Mouse (Mus musculus): ENCODE results near the gene Gfod1. TPM values are rescaled to one million over a fixed set of nuclear protein-coding genes. Genes with fewer than 3 reads are reported as not detected.

The Gfod1 gene
- polyA plus RNA-seq, 1 experiment from 2014 or later: 0.41 TPM

DNA sequence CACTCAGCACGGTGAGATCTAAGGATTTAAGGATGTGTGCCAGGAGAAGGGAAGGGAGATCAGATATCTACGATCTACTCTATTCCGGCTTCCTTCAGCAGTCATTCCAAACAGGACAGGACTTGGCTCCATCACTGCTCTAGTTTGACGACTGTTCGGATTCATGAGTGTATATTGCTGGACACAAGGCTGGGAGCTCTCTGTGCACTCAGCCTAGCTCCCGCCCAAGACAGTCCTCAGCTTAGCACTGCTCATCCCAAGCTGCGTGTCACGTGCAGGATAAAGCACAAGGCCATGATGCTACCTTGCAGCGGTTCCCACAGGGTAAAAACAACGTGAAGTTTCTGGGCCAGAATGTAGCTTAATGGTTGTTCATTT is 33.8 kb downstream of the Gfod1 start:
- Histone ChIP-seq H3K36me3 (ENCODE audit: control insufficient read depth, insufficient read depth, low read length) (no peaks in the 10 kb centered on the region), H3K4me1 (ENCODE audit: control insufficient read depth, insufficient read depth, low read length) (no peaks in the 10 kb centered on the region), H3K4me3 (replicated peaks; ENCODE audit: low read length) (no peak overlapping the region), H3K9ac (ENCODE audit: low read length) (no peak overlapping the region), H3K27ac (ENCODE audit: low read length) (no peak overlapping the region), H3K4me2 (ENCODE audit: low read depth, low read length) (no peak overlapping the region), H3K9me3 (replicated peaks; ENCODE audit: control insufficient read depth, low read length) (no peaks in the 10 kb centered on the region), H3K27me3 (ENCODE audit: control insufficient read depth, insufficient read depth, low read length) (no peaks in the 10 kb centered on the region)
- ATAC-seq (ENCODE audit: insufficient read depth, low FRiP score): no peak
- WGBS: 77% methylated on average over 10 of the region's 10 CpGs

DNA sequence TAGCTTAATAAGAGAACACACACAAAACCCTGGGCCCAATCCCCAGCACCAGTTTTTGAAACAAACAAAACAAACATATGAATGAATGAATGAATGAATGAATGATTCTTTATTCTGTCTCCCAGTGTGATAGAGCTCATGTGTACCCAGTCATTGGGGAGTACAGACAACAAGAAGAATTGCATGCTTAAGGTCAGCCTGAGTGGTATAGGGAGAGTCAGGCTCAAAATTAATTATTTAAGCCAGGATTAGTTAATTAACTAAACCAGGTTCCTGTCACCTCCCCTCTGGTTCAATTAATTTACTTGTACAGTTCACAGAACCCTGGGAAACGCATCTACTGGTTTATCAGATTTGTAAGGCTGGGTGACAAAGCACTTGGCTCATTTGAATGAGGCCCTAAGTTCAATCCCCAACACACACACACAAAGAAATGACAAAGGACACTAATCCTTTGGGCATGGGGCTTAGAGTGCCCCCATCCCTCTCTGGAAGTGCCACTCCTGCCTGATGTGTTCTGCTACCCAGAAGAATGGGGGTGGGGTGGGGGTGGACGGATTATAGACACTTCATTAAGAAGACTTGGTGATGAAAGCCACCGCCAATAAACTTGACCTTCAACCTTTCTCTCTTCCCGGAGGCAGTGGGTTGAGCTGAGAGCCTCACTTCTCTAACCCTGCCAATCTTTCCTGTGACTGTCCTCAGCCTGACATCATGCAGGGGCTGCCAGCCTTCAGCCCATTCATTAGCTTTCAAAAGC is 34.3 kb downstream of the Gfod1 start:
- no peak for ATAC-seq (ENCODE audit: insufficient read depth, low FRiP score)
- Histone ChIP-seq H3K4me2 (ENCODE audit: low read depth, low read length) (no peak overlapping the region), H3K36me3 (ENCODE audit: control insufficient read depth, insufficient read depth, low read length) (no peaks in the 10 kb centered on the region), H3K9ac (ENCODE audit: low read length) (no peak overlapping the region), H3K27me3 (ENCODE audit: control insufficient read depth, insufficient read depth, low read length) (no peaks in the 10 kb centered on the region), H3K9me3 (replicated peaks; ENCODE audit: control insufficient read depth, low read length) (no peaks in the 10 kb centered on the region), H3K4me3 (replicated peaks; ENCODE audit: low read length) (no peak overlapping the region), H3K27ac (ENCODE audit: low read length) (no peak overlapping the region), H3K4me1 (ENCODE audit: control insufficient read depth, insufficient read depth, low read length) (no peaks in the 10 kb centered on the region)
- WGBS: 40% methylated on average over 4 of the region's 4 CpGs

DNA sequence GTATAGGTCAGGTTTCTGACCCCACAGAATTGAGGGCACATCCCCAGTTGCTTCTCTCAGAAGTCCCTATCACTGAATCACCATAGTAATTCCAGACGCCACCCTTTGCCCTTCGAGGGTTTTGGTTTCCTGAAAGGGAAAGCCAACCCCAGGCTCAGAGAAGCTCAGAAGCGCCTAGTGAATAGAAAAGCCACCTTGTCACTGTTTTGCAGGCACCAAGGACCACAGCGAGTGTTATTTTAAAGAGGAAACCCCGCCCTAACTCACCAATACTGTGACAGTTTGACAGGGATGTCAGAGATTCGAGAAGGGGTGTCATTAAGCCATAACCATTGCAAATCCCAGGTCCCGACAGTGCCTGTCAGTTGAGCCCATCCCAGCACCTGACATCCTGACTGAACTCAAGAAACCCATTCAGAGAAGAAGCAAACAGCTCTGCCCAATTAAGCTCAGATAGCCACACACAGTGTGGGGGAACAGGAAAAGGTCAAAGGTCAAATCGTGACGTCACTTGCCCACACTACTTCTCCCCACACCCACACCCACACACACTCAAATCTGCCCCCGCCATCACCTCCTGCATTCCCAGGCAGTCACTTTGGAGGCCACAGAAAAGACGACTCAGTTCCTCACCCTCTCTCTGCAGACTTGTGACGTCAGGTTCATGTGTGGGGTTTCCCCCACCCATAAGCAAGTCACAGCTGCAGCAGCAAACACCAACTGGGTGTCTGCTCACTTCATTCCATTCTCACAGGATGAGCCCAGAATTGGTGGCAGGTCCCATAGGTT is 35.2 kb downstream of the Gfod1 start:
- no peak overlapping the region for H3K27ac ChIP-seq (ENCODE audit: low read length)
- WGBS: 55% methylated on average over 12 of the region's 12 CpGs
- no peaks in the 10 kb centered on the region for H3K9me3 ChIP-seq (replicated peaks; ENCODE audit: control insufficient read depth, low read length)
- no peak overlapping the region for H3K9ac ChIP-seq (ENCODE audit: low read length)
- no peak overlapping the region for H3K4me2 ChIP-seq (ENCODE audit: low read depth, low read length)
- H3K36me3 ChIP-seq (ENCODE audit: control insufficient read depth, insufficient read depth, low read length): no peaks in the 10 kb centered on the region
- no peaks in the 10 kb centered on the region for H3K4me1 ChIP-seq (ENCODE audit: control insufficient read depth, insufficient read depth, low read length)
- no peaks in the 10 kb centered on the region for H3K27me3 ChIP-seq (ENCODE audit: control insufficient read depth, insufficient read depth, low read length)
- no peak for ATAC-seq (ENCODE audit: insufficient read depth, low FRiP score)
- no peak overlapping the region for H3K4me3 ChIP-seq (replicated peaks; ENCODE audit: low read length)

DNA sequence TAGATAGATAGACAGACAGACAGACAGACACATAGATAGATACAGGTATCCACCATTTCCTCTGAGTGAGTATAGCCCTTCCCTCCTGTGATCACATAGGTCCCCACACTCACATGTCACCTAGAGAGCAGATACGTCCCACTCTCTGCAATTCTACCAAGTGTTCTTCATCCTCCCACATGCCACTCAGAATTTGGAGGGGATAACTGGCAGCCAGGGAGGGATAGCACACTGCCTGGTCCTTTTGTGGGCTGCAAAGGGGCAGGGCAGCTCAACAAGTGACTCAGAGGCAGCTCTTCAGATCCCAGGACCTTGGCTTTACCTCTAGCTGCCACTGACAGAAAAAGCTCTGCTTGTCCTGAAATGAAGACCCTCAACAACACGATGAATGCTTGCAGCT is 36.1 kb downstream of the Gfod1 start:
- no peaks in the 10 kb centered on the region for H3K9me3 ChIP-seq (replicated peaks; ENCODE audit: control insufficient read depth, low read length)
- no peaks in the 10 kb centered on the region for H3K27me3 ChIP-seq (ENCODE audit: control insufficient read depth, insufficient read depth, low read length)
- H3K4me3 ChIP-seq (replicated peaks; ENCODE audit: low read length): no peak overlapping the region
- 83% methylated on average over 2 of the region's 2 CpGs for WGBS
- no peak overlapping the region for H3K27ac ChIP-seq (ENCODE audit: low read length)
- H3K36me3 ChIP-seq (ENCODE audit: control insufficient read depth, insufficient read depth, low read length): no peaks in the 10 kb centered on the region
- ATAC-seq (ENCODE audit: insufficient read depth, low FRiP score): no peak
- H3K9ac ChIP-seq (ENCODE audit: low read length): no peak overlapping the region
- no peak overlapping the region for H3K4me2 ChIP-seq (ENCODE audit: low read depth, low read length)
- no peaks in the 10 kb centered on the region for H3K4me1 ChIP-seq (ENCODE audit: control insufficient read depth, insufficient read depth, low read length)

DNA sequence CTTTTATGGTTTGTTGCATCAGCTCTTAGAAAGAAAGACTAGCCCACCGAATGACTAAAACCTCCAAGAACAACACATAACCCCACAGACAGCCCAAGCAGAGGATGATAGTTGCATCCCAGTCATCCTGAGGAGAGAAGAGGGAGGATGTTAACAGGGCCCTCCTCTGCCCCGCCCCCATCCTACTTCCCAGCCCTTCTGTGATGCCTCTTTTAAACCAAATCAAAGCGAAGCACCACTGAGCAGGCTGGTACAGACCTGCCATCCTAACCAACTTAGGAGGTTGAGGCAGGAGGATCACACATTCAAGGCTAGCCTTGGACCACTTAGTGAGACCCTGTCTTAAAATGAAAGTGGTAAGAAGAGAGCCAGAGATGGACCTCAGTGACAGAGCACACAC is 36.8 kb downstream of the Gfod1 start:
- no peak for ATAC-seq (ENCODE audit: insufficient read depth, low FRiP score)
- Histone ChIP-seq H3K27me3 (ENCODE audit: control insufficient read depth, insufficient read depth, low read length) (no peaks in the 10 kb centered on the region), H3K36me3 (ENCODE audit: control insufficient read depth, insufficient read depth, low read length) (no peaks in the 10 kb centered on the region), H3K4me1 (ENCODE audit: control insufficient read depth, insufficient read depth, low read length) (no peaks in the 10 kb centered on the region), H3K27ac (ENCODE audit: low read length) (no peak overlapping the region), H3K4me2 (ENCODE audit: low read depth, low read length) (no peak overlapping the region), H3K4me3 (replicated peaks; ENCODE audit: low read length) (no peak overlapping the region), H3K9ac (ENCODE audit: low read length) (no peak overlapping the region), H3K9me3 (replicated peaks; ENCODE audit: control insufficient read depth, low read length) (no peaks in the 10 kb centered on the region)
- WGBS: 80% methylated on average over 3 of the region's 3 CpGs

DNA sequence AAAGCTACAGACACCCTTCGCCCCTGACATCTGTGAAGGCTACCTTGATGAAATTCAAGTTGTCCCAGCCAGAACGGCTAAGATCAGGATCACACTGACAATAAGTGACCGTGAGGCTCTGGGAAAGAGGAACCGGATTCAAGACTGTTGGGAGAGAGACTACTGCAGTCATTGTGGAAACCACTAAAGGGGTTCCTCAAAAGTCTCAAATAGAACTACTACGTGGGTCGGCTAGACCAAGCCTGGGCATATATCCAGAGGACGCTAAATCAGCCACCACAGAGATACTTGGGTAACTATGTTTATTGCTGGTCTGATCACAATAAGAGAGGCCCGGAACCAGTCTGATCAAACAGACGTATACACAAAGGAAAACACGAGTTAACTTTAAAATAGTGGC is 37.6 kb downstream of the Gfod1 start:
- Histone ChIP-seq H3K27ac (ENCODE audit: low read length) (no peak overlapping the region), H3K4me2 (ENCODE audit: low read depth, low read length) (no peak overlapping the region), H3K9ac (ENCODE audit: low read length) (no peak overlapping the region), H3K4me3 (replicated peaks; ENCODE audit: low read length) (no peak overlapping the region), H3K36me3 (ENCODE audit: control insufficient read depth, insufficient read depth, low read length) (no peaks in the 10 kb centered on the region), H3K27me3 (ENCODE audit: control insufficient read depth, insufficient read depth, low read length) (no peaks in the 10 kb centered on the region), H3K9me3 (replicated peaks; ENCODE audit: control insufficient read depth, low read length) (no peaks in the 10 kb centered on the region), H3K4me1 (ENCODE audit: control insufficient read depth, insufficient read depth, low read length) (no peaks in the 10 kb centered on the region)
- 88% methylated on average over 10 of the region's 10 CpGs for WGBS
- ATAC-seq (ENCODE audit: insufficient read depth, low FRiP score): no peak

DNA sequence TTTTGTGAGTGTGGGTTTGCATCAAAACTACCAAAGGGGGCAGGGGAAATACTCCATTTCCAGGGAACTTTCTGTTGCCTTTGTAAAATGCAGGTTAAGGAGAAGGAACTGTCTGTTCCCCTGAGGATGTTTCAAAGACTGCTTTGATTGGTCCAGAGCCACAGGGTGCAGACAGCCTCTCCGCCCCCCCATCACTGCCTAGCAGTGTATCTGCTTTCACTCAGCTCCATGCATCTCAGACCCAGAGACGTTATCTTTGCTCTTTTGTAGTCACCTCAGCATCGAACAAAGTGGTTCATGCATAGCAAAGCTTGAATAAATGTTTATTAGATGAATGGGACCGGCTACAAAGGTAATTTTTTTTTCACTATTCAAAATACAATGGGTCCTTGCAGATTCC is 38.9 kb downstream of the Gfod1 start:
- Histone ChIP-seq H3K4me2 (ENCODE audit: low read depth, low read length) (no peak overlapping the region), H3K27ac (ENCODE audit: low read length) (no peak overlapping the region), H3K36me3 (ENCODE audit: control insufficient read depth, insufficient read depth, low read length) (no peaks in the 10 kb centered on the region), H3K9ac (ENCODE audit: low read length) (no peak overlapping the region), H3K4me1 (ENCODE audit: control insufficient read depth, insufficient read depth, low read length) (no peaks in the 10 kb centered on the region), H3K9me3 (replicated peaks; ENCODE audit: control insufficient read depth, low read length) (no peaks in the 10 kb centered on the region), H3K4me3 (replicated peaks; ENCODE audit: low read length) (no peak overlapping the region), H3K27me3 (ENCODE audit: control insufficient read depth, insufficient read depth, low read length) (no peaks in the 10 kb centered on the region)
- WGBS: 37% methylated on average over 4 of the region's 4 CpGs
- ATAC-seq (ENCODE audit: insufficient read depth, low FRiP score): no peak

DNA sequence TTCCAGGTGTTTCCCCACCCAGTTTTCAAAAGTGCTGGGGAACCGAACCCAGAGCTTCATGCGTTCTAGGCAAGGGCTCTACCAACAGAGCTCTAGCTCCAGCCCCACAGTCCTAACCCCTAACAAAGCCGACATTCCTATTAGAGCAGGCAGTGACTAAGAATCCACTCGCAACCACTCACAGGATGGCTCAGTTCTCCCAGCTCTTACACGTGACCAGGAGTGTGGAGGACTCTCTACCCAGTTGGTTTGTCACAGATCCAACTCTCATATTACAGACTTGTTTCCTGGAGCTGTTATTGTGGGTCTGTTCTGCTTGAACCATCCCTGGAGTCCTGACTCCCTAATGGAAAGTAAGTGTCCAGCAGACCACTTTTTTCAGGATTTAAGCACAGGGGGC is 40.3 kb downstream of the Gfod1 start:
- Histone ChIP-seq H3K36me3 (ENCODE audit: control insufficient read depth, insufficient read depth, low read length) (no peaks in the 10 kb centered on the region), H3K9me3 (replicated peaks; ENCODE audit: control insufficient read depth, low read length) (no peaks in the 10 kb centered on the region), H3K9ac (ENCODE audit: low read length) (no peak overlapping the region), H3K27me3 (ENCODE audit: control insufficient read depth, insufficient read depth, low read length) (no peaks in the 10 kb centered on the region), H3K4me1 (ENCODE audit: control insufficient read depth, insufficient read depth, low read length) (no peaks in the 10 kb centered on the region), H3K4me3 (replicated peaks; ENCODE audit: low read length) (no peak overlapping the region), H3K27ac (ENCODE audit: low read length) (no peak overlapping the region), H3K4me2 (ENCODE audit: low read depth, low read length) (no peak overlapping the region)
- 84% methylated on average over 5 of the region's 5 CpGs for WGBS
- ATAC-seq (ENCODE audit: insufficient read depth, low FRiP score): no peak

DNA sequence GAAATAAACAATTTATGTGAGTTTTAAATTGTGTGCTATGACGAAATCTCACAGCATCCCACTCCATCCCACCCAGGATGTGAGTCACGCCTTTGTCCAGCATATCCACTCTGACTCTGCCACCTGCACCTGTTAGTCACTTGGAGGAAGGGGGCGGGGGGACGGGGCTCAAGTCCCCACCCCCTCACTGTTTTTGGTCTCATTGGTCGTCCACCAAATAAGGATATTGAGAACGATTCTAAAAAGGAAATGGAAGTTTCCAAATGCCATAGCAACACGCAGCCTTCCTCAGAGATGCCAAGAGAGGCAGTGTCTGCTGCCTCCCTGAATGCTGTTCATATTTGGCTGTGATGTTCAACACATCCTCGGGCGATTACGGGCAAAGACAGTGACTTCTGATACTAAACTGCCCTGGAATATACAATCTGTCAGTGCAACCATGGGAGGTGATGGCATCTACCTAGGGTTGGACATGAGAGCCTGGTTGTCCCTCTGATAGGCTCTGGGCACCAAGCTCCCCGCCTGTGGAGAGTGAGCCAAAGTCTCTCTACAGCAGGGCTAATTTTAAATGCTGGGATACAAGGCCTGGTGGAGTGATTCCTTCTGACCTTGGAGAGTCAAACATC is 41.7 kb downstream of the Gfod1 start:
- H3K4me3 ChIP-seq (replicated peaks; ENCODE audit: low read length): no peak overlapping the region
- no peak overlapping the region for H3K4me2 ChIP-seq (ENCODE audit: low read depth, low read length)
- ATAC-seq (ENCODE audit: insufficient read depth, low FRiP score): no peak
- no peaks in the 10 kb centered on the region for H3K36me3 ChIP-seq (ENCODE audit: control insufficient read depth, insufficient read depth, low read length)
- 78% methylated on average over 11 of the region's 11 CpGs for WGBS
- H3K27me3 ChIP-seq (ENCODE audit: control insufficient read depth, insufficient read depth, low read length): no peaks in the 10 kb centered on the region
- no peak overlapping the region for H3K27ac ChIP-seq (ENCODE audit: low read length)
- H3K4me1 ChIP-seq (ENCODE audit: control insufficient read depth, insufficient read depth, low read length): no peaks in the 10 kb centered on the region
- no peak overlapping the region for H3K9ac ChIP-seq (ENCODE audit: low read length)
- H3K9me3 ChIP-seq (replicated peaks; ENCODE audit: control insufficient read depth, low read length): no peaks in the 10 kb centered on the region

Measured in stomach, embryonic 16.5 days (tissue).